Mouse (Mus musculus): ENCODE measurements around the gene Nfe2.
"Not testable (repeated sequence)": the region's sequence is repeated elsewhere in the genome, so short reads cannot be mapped to it uniquely, and the experiment has no call there.

The Nfe2 gene

GRCm38 (mm10) chr15:103290417-103290816 is 32.2 kb upstream of the Nfe2 start:
- DNase-seq (ENCODE audit: low spot score): no peak

GRCm38 (mm10) chr15:103289600-103289999 is 31.4 kb upstream of the Nfe2 start:
- no peak for DNase-seq (ENCODE audit: low spot score)

DNA sequence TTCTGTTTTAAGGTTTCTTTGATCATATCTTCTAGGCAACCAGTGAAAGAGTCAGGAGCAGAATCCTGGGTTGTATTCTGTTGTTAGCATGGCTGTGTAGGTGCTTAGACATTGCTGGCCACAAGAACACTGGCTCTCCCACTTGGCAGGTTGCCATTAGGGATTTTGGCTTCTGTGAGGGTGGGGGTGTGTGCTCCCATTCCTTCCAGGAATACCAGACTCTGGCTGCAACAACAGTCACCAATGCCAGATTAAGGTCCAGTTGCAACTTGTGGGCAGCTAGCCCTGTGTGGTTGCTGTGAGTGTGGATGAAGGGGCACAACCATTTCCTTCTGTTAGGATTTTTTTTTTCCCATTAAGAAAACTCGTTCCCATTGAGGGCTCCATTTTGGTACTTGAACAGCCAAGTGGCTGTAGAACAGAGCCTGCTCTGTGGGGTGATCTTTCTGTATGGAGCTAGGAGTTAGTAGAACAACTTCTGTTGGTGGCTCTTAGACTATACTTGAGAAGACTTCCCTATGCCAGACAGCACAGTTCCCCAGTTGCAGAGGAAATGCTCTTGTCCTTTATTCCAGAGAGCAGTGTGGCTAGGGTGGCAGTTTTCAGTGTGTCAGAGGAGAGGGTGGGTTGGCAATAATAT is 27.7 kb upstream of the Nfe2 start:
- no peak for DNase-seq (ENCODE audit: low spot score)

DNA sequence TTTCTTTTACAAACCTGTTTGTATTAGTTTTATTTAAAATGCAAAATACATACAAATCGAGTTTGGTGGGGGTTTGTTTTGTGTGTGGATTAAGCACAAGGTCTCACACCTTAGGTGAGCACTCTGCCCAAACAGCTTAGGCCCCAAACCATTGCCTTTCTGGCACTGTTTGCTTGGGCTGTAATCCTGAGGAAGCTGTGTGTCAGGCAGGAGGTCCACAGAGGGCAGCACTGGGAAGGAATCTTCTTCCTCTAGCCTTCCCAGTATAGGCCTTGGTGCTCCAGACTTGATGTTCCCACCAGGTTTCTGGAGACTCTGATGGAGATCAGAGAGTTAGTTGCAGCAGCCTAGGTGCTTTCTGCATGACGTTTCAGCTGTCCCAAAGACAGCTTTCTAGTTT is 26.4 kb upstream of the Nfe2 start:
- DNase-seq (ENCODE audit: low spot score): no peak

GRCm38 (mm10) chr15:103284066-103284465 is 25.9 kb upstream of the Nfe2 start:
- DNase-seq (ENCODE audit: low spot score): no peak

DNA sequence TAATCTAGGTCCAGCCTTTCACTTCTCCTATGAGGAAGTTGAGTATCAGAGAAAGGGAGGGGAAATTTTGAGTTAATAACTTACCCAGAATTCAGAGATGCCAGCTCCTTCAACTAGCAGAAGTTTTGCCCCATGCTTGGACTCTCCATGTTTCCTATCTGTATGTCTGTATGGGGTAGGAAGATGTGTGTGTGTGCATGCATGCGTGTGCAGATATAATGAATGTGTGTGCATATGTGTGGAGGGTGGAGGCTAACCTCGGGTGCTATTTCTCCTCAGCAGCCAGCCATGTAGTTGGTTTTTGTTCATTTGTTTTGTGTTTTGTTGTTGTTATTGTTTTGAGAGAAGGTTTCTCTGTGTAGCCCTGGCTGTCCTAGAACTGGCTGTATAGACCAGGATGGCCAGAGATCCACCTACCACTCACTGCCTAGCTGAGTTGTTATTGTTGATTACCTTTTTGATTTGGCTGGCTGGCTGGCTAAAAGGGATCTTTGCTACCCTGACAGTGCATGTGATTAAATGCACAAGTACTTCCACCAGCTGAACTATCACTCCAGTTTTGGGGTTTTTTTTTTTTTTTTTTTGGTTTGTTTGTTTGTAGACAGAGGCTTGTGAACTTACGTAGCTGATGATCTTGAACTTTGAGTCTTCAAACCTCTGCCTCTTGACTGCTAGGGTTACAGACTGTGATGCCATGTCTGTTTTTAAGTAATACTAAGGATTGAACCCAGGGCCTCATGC is 23.4 kb upstream of the Nfe2 start:
- no peak for DNase-seq (ENCODE audit: low spot score)

GRCm38 (mm10) chr15:103280817-103281464 is 22.7 kb upstream of the Nfe2 start:
- no peak for DNase-seq (ENCODE audit: low spot score)

DNA sequence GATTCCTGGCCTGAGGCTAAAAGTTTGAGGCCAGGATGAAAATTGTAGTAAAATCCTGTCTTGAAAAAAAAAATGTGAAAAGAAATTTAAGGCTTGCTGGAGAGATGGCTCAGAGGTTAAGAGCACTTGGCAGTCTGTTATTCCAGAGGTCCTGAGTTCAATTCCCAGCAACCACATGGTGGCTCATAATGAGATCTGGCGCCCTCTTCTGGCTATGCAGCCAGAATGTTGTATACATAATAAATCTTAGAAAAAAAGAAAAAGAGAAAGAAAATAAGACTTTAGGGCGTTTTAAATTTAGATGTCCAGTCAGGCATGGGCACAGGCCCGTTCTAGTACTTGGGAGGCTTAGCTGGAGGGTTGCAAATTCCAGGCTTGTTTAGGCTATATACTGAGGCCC is 21.5 kb upstream of the Nfe2 start:
- DNase-seq (ENCODE audit: low spot score): no peak

DNA sequence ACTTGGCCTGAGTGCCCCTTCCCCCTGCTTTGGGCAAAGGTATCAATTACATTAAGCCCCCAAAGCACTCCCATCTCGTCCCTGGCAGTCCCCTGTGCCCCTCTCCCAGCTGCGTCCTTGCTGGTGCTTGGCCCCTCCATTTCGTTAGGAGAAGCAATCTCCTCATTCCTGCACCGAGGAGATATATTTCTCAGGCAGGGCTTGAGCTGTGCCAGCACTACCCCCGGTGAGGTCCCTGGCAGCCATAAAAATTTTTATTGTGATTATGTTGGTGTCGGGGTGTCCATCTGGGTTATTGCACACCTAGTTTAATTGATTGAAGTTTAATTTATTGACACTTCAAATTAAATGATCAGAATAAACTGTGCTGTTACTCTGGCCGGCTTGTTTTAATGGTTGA is 19.7 kb upstream of the Nfe2 start:
- no peak for DNase-seq (ENCODE audit: low spot score)

DNA sequence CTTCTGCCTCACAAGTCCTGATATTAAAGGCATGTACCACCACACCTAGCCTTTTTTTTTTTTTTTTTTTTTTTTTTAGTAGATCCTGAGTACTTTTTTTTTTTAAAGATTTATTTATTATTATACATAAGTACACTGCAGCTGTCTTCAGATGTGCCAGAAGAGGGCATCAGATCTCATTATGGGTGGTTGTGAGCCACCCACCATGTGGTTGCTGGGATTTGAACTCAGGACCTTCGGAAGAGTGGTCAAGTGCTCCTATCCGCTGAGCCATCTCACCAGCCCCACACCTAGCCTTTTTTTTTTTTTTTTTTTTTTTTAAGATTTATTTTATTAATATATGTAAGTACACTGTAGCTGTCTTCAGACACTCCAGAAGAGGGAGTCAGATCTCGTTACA is 17.7 kb upstream of the Nfe2 start:
- not testable (repeated sequence) for DNase-seq (ENCODE audit: low spot score)

DNA sequence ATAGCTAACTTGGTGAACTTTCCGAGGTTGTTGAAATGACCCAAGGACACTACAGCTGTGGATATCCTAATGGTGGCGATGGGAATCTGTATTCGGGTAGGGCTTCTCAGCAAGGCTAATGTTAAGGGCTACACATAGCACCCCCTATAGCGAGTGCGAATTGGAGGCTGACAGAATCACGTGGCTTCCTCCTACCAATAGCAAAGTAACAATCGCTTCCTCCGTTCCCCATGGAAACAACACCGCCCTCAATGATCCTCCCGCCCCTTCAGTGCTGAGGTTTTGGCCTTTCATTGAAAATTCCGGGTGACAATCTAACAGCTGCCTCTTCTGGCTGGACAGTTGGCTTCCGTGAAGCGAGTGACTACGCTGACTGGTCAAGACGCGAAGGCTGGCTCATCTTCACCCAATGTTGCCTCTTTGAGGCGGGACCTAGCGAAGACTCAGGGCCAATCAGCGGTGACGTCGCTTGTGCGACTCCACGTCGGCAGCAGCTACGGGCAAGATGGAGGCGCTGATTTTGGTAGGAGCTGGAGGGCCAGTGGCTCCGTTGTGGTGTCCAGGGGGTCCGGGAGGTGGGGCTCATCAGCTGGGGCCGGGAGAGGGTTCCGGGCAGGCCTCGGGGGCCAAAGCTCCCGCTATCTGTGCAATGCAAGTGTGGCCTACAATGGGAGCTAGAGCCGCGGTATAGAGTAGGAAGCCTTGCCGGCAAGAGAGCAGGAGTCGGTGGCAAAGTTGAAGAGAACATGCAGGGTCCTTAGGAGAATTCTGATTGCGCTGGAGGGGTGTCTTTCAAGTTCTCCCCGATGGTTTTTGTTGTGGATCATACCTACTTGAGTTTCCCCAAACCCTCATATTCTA is 14.4 kb upstream of the Nfe2 start, which contains the start of gene Copz1:
Gene Copz1 (plus strand): TSS at position 296 of the 861 bp plus-strand sequence.
- DNase-seq (ENCODE audit: low spot score): peak; percentile 86

GRCm38 (mm10) chr15:103268903-103269302 is 10.7 kb upstream of the Nfe2 start:
- DNase-seq (ENCODE audit: low spot score): no peak

DNA sequence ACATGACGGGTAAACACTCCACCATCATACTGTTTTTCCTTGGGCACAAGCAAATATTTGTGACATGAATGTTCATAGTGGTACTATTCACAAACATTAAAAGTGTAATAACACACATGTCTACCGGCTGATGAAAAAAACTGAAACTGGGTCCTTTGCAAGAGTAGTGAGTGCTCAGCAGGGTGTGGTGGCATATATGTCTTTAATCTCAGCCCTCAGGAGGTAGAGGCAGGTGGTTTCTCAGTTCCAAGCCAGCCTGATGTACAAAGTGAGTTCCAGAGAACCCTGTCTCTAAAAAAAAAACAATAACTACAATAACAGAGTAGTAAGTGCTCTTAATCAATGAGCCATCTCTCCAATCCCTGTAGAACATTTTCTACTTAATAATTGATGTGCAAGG is 6.6 kb upstream of the Nfe2 start:
- DNase-seq (ENCODE audit: low spot score): no peak

DNA sequence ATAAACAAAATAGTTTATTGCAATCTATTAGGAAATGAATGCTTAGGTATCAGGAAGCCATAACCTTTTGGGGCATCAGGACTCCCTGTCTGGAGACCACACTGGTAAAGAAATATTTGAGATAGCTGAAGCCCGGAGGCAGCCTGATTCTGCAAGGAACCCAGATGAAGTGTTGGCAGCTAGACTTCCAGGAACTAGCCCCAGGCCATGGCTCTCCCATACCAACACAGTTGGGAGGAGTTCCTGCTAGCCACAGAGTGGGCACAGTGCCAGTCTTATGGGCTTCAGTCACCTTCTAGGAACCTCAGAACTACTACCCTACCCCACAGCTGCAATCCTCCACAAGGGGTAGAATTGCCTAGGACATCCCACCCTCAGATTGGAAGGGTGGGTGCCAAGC is 1.8 kb upstream of the Nfe2 start:
- DNase-seq (ENCODE audit: low spot score): no peak

- no peak for DNase-seq (ENCODE audit: low spot score)
Measured at GRCm38 (mm10) chr15:103259162-103259561, 959 bp upstream of the Nfe2 start.

DNA sequence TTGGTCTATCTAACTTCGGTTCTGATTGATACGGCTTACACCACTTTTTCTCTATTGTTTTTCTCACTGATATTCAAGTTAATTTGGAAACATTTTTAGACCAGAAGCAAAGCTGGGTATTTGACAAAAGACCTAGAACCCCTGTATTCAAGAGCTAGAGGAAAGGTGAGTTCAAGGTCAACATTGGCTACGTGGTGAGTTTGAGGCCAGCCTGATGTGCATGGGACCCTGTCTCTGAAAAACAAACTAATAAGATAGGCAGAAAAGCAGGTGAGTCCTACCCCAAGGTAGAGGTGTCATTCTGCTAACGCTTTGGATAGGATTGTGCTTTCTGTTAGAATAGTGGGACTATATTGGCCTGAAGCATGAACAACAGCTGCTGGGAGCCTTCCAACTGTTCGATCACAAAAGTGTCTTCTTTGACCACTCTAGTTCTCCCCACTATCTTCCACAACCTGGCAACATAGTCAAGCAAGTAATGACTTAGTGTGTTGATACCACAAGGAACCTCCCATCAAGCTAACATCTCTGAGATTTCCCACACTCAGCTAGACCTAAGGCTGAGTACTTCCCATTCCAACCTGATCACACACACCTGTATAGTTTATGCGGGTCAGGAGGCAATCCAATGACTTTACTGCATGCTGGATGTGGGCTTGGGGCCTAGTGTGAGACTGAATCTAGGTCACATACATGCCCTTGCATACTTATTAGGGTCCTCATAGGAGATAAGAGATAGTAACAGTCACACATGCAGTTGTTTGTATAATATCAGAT is 1.8 kb downstream of the Nfe2 start:
- DNase-seq (ENCODE audit: low spot score): no peak

DNA sequence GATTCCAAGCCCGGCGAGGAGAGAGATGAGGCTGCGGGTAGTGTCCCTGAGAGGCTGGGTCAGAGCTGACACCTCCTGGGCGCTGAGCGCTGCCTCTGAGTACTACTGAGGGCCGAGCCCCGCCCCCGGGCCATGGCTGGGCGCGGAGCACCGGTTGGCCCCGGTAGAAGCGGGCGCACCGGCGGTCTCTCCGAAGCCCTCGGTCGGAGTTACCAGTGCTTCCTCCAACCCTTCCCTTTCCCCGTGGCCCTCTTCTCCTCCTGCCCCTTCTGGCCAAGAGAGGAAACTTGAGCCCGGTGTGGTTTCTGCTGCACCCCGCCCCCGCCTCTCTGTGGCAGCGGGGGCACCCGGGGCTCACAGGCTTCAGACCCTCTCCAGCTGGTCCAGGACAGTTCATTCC is 3.0 kb downstream of the Nfe2 start:
- no peak for DNase-seq (ENCODE audit: low spot score)

GRCm38 (mm10) chr15:103253352-103253751 is 4.9 kb downstream of the Nfe2 start:
- DNase-seq (ENCODE audit: low spot score): no peak

DNA sequence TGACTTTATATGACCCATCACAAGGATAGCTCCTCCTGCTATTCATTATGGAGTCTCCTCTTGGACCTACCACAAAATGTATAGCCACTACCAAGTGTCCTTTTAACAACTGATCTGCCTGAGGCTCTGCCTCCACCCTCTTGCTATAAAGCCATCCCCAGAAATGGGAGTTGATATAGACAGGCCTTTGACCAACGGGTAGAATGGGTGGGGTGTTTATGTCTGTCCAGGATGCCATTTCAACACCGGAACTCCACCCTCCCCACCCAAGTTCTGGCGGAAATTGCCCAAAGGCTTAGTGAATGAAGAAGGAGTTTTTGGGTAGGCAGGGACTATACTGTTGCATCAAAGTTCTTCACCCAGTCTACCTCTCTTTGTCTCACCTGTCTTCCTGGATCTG is 5.5 kb downstream of the Nfe2 start:
- DNase-seq (ENCODE audit: low spot score): no peak

DNA sequence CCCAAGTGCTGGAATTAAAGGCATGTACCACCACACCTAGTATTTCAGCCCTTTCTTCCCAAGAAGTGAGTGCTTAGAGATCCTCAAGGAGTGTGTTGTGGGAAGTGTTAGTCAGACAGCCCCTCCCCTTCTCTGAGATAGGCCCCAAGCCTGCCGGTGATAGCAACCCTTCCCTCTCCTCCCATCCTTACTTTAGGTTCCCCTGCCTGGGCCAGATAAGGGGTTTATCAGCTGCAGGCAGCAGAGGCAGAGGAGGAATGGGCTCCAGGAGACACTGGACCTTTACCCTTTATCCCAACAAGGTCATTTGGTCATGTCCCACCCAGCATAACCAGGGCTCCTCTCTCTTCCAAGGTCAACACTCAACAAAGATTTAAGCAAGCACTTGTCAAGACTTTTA is 6.6 kb downstream of the Nfe2 start:
- DNase-seq (ENCODE audit: low spot score): no peak

GRCm38 (mm10) chr15:103250195-103250740 is 7.9 kb downstream of the Nfe2 start:
- peak; percentile 63 for DNase-seq (ENCODE audit: low spot score)

Data from ovary, postnatal 14 days (tissue).